Comparison of ENCODE assay signal across 9 mouse cellular contexts in genomic region chr6:86397257-86397980, GRCm38 (mm10). TPM values are rescaled to one million over a fixed set of nuclear protein-coding genes. Genes with fewer than 3 reads are reported as not detected.
A peak's percentile ranks its signal among the peaks of the same experiment; 100 is the strongest.
DNase-seq lines count a peak whose midpoint lies in the region; ATAC-seq and TF ChIP-seq lines count a peak whose summit lies in the region.
"Had no signal": no experiment of that assay in that cellular context is flagged by ENCODE, and none has a peak within 500 bp of the region (broad histone marks: within the 10 kb centered on the region; RNA-seq: fewer than 3 reads in every experiment).

No protein-coding gene starts in this region.

- no peaks in the 10 kb centered on the region for H3K27me3 ChIP-seq in kidney, embryonic 14.5 days (ENCODE audit: control insufficient read depth, insufficient read depth, low read length)
- no peaks in the 10 kb centered on the region for H3K27me3 ChIP-seq in intestine, embryonic 15.5 days (replicated peaks)
- H3K27me3 ChIP-seq in midbrain, embryonic 16.5 days (ENCODE audit: control insufficient read depth, insufficient read depth, low read depth, low read length), result no peaks in the 10 kb centered on the region

- no peak for DNase-seq in kidney, adult 11 months
- DNase-seq in thymus, postnatal 14 days, result no peak
- no peak for DNase-seq in adrenal gland, adult 18-20 months (ENCODE audit: low spot score in 2 of 2)
- no peak for DNase-seq in thymus, postnatal 4 days

- no peak for TF ChIP-seq CTCF in bone marrow macrophage, adult 2 months (IDR thresholded peaks at IDR 0.05; ENCODE audit: low read depth, low read length)

- ATAC-seq in kidney, embryonic 14.5 days (ENCODE audit: low FRiP score, low TSS enrichment), result no peak; the same call in 1 of the 2 replicates
- ATAC-seq in intestine, embryonic 15.5 days, result peak; percentile 35
- peak; percentile 66 for ATAC-seq in midbrain, embryonic 16.5 days

- peaks cover 7% of the 10 kb centered on the region for H3K36me3 ChIP-seq in kidney, embryonic 14.5 days (ENCODE audit: control insufficient read depth, insufficient read depth, low read length)
- peaks cover 2% of the 10 kb centered on the region; the same call in 1 of the 2 replicates for H3K36me3 ChIP-seq in intestine, embryonic 15.5 days
- peaks cover 5% of the 10 kb centered on the region; the same call in 1 of the 2 replicates for H3K36me3 ChIP-seq in midbrain, embryonic 16.5 days (ENCODE audit: control insufficient read depth, insufficient read depth, low read length)

- no peak for TF ChIP-seq POLR2A in bone marrow macrophage, adult 2 months (IDR thresholded peaks at IDR 0.05; ENCODE audit: borderline replicate concordance, low read depth, low read length)

- H3K4me1 ChIP-seq in kidney, embryonic 14.5 days (ENCODE audit: control insufficient read depth, insufficient read depth, low read length), result peaks cover 15% of the 10 kb centered on the region
- peaks cover 28% of the 10 kb centered on the region for H3K4me1 ChIP-seq in bone marrow macrophage, adult 2 months (ENCODE audit: control insufficient read depth, insufficient read depth, low read length)
- H3K4me1 ChIP-seq in intestine, embryonic 15.5 days (replicated peaks), result peaks cover 17% of the 10 kb centered on the region
- peaks cover 25% of the 10 kb centered on the region for H3K4me1 ChIP-seq in midbrain, embryonic 16.5 days (ENCODE audit: control insufficient read depth, insufficient read depth, low read length)

- WGBS in kidney, embryonic 14.5 days, result 6% methylated on average over 14 of the region's 14 CpGs
- 5% methylated on average over 14 of the region's 14 CpGs for WGBS in intestine, embryonic 15.5 days
- 8% methylated on average over 14 of the region's 14 CpGs for WGBS in midbrain, embryonic 16.5 days

- H3K4me3 ChIP-seq in kidney, embryonic 14.5 days (ENCODE audit: low read length), result peak overlapping the region; percentile 92
- peak overlapping the region; percentile 84 for H3K4me3 ChIP-seq in bone marrow macrophage, adult 2 months (ENCODE audit: insufficient read depth, low read length)
- peak overlapping the region; percentile 73 for H3K4me3 ChIP-seq in intestine, embryonic 15.5 days (replicated peaks)
- peak overlapping the region; percentile 82 for H3K4me3 ChIP-seq in midbrain, embryonic 16.5 days (ENCODE audit: low read depth, low read length)

- peak overlapping the region; percentile 87; the same call in 1 of the 2 replicates for H3K9ac ChIP-seq in kidney, embryonic 14.5 days (ENCODE audit: low read depth, low read length)
- H3K9ac ChIP-seq in intestine, embryonic 15.5 days, result peak overlapping the region; percentile 75
- peak overlapping the region; percentile 92 for H3K9ac ChIP-seq in midbrain, embryonic 16.5 days (ENCODE audit: low read depth, low read length)

- H3K27ac ChIP-seq in kidney, embryonic 14.5 days (ENCODE audit: low read depth, low read length), result peak overlapping the region; percentile 83; the same call in 1 of the 2 replicates
- H3K27ac ChIP-seq in bone marrow macrophage, adult 2 months (ENCODE audit: insufficient read depth, low read depth, low read length), result peak overlapping the region; percentile 67
- H3K27ac ChIP-seq in intestine, embryonic 15.5 days, result peak overlapping the region; percentile 78
- peak overlapping the region; percentile 94 for H3K27ac ChIP-seq in midbrain, embryonic 16.5 days (ENCODE audit: low read length)

- H3K9me3 ChIP-seq in kidney, embryonic 14.5 days (ENCODE audit: control insufficient read depth, low read length), result no peaks in the 10 kb centered on the region
- no peaks in the 10 kb centered on the region for H3K9me3 ChIP-seq in intestine, embryonic 15.5 days
- H3K9me3 ChIP-seq in midbrain, embryonic 16.5 days (replicated peaks; ENCODE audit: control insufficient read depth, low read length, poor library complexity, severe bottlenecking), result no peaks in the 10 kb centered on the region

- peak overlapping the region; percentile 70 for H3K4me2 ChIP-seq in kidney, embryonic 14.5 days (replicated peaks; ENCODE audit: low read depth, low read length)
- peak overlapping the region; percentile 73 for H3K4me2 ChIP-seq in intestine, embryonic 15.5 days (replicated peaks)
- H3K4me2 ChIP-seq in midbrain, embryonic 16.5 days (ENCODE audit: low read length), result peak overlapping the region; percentile 88

RNA-seq across cellular contexts. Expression of gene Pcyox1, which starts 0.5 kb away (rescaled TPM):
- polyA plus RNA-seq in kidney, embryonic 14.5 days (2014; fragmentation: Nextera tagmentation; extraction: Ambion mirVana), result 40.9 and 96.4 TPM in 2 replicates
- 98.9 and 99.9 TPM in 2 replicates for polyA plus RNA-seq in bone marrow macrophage, adult 2 months (2012; ENCODE audit: insufficient read depth, insufficient read length, missing spikeins)
- 73.9 and 79.8 TPM in 2 replicates for polyA plus RNA-seq in intestine, embryonic 15.5 days (2015; fragmentation: Nextera tagmentation; extraction: Ambion mirVana)
- polyA plus RNA-seq in midbrain, embryonic 16.5 days (2015; fragmentation: Nextera tagmentation; extraction: Ambion mirVana), result 93.6 and 100 TPM in 2 replicates
- total RNA-seq in adrenal gland, adult 18-20 months (2021), result 100 to 1,000 TPM; 114 to 221 TPM

RNA-seq across cellular contexts. Expression of gene Tia1, which starts 6.6 kb away (rescaled TPM):
- polyA plus RNA-seq in kidney, embryonic 14.5 days (2014; fragmentation: Nextera tagmentation; extraction: Ambion mirVana), result 187 and 236 TPM in 2 replicates
- 49.7 and 67.7 TPM in 2 replicates for polyA plus RNA-seq in bone marrow macrophage, adult 2 months (2012; ENCODE audit: insufficient read depth, insufficient read length, missing spikeins)
- 121 and 132 TPM in 2 replicates for polyA plus RNA-seq in intestine, embryonic 15.5 days (2015; fragmentation: Nextera tagmentation; extraction: Ambion mirVana)
- polyA plus RNA-seq in midbrain, embryonic 16.5 days (2015; fragmentation: Nextera tagmentation; extraction: Ambion mirVana), result 313 and 356 TPM in 2 replicates
- 10 to 100 TPM; 40.3 to 56.3 TPM for total RNA-seq in adrenal gland, adult 18-20 months (2021)

RNA-seq across cellular contexts. Expression of gene Snrpg, which starts 26.3 kb away (rescaled TPM):
- 814 and 1,116 TPM in 2 replicates for polyA plus RNA-seq in kidney, embryonic 14.5 days (2014; fragmentation: Nextera tagmentation; extraction: Ambion mirVana)
- 122 and 159 TPM in 2 replicates for polyA plus RNA-seq in bone marrow macrophage, adult 2 months (2012; ENCODE audit: insufficient read depth, insufficient read length, missing spikeins)
- 541 and 603 TPM in 2 replicates for polyA plus RNA-seq in intestine, embryonic 15.5 days (2015; fragmentation: Nextera tagmentation; extraction: Ambion mirVana)
- polyA plus RNA-seq in midbrain, embryonic 16.5 days (2015; fragmentation: Nextera tagmentation; extraction: Ambion mirVana), result 280 and 327 TPM in 2 replicates
- total RNA-seq in adrenal gland, adult 18-20 months (2021), result 100 to 1,000 TPM; 115 to 384 TPM

RNA-seq across cellular contexts. Expression of gene Gm44790, which starts 29.0 kb away (rescaled TPM):
- polyA plus RNA-seq in kidney, embryonic 14.5 days (2014; fragmentation: Nextera tagmentation; extraction: Ambion mirVana), result not detected in 2 replicates
- polyA plus RNA-seq in bone marrow macrophage, adult 2 months (2012; ENCODE audit: insufficient read depth, insufficient read length, missing spikeins), result not detected in 2 replicates
- not detected in 2 replicates for polyA plus RNA-seq in intestine, embryonic 15.5 days (2015; fragmentation: Nextera tagmentation; extraction: Ambion mirVana)
- 0.47 TPM in 1 of 2 replicates, not detected in the other for polyA plus RNA-seq in midbrain, embryonic 16.5 days (2015; fragmentation: Nextera tagmentation; extraction: Ambion mirVana)
- 1 to 10 TPM in 1 of 2 experiments, not detected in 1; 2.7 TPM for total RNA-seq in adrenal gland, adult 18-20 months (2021)
- total RNA-seq: neutrophil, adult 5-6 weeks had no signal

RNA-seq across cellular contexts. Expression of gene Fam136a, which starts 32.0 kb away (rescaled TPM):
- 154 and 156 TPM in 2 replicates for polyA plus RNA-seq in kidney, embryonic 14.5 days (2014; fragmentation: Nextera tagmentation; extraction: Ambion mirVana)
- 11.0 and 13.2 TPM in 2 replicates for polyA plus RNA-seq in bone marrow macrophage, adult 2 months (2012; ENCODE audit: insufficient read depth, insufficient read length, missing spikeins)
- polyA plus RNA-seq in intestine, embryonic 15.5 days (2015; fragmentation: Nextera tagmentation; extraction: Ambion mirVana), result 161 and 167 TPM in 2 replicates
- polyA plus RNA-seq in midbrain, embryonic 16.5 days (2015; fragmentation: Nextera tagmentation; extraction: Ambion mirVana), result 120 and 124 TPM in 2 replicates
- 10 to 100 TPM; 51.0 to 78.9 TPM for total RNA-seq in adrenal gland, adult 18-20 months (2021)
